Mouse (Mus musculus) adrenal gland, postnatal 14 days (tissue): ENCODE results near the gene Aurka. TPM values are rescaled to one million over a fixed set of nuclear protein-coding genes. Genes with fewer than 3 reads are reported as not detected.
A peak's percentile ranks its signal among the peaks of the same experiment; 100 is the strongest.

Experiments
- DNase-seq: peaks from one replicate; pipeline ENCODE4 v3.0.0; 2021; ENCODE audit warnings: mixed read lengths
- total RNA-seq: library from RNA; stranded (reverse); gene quantifications from 2 replicates; pipeline ENCODE4 v1.2.3, GENCODE M21; 2021

The Aurka gene
- total RNA-seq, 1 experiment from 2014 or later: 14.6 TPM

DNA sequence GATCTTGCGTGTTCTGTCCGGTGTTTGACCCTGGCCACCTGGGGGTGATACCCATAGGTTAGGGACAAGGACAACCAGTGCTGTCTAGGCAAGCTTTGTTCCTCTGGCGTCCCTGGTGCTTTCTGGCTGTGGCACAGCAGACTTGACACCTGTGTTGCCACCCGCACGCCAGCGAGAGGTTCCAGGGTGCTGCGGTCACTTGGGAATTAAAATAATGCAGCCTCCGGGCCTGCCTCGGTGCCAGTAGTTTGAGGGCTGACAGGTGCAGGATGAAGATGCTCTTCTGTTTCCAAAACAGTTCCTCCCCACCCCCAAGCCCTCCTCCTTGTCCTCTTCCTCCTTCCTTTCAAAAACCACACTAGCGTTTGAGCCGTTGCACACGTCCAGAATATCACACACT is 11.6 kb upstream of the Aurka start:
- no peak for DNase-seq

DNA sequence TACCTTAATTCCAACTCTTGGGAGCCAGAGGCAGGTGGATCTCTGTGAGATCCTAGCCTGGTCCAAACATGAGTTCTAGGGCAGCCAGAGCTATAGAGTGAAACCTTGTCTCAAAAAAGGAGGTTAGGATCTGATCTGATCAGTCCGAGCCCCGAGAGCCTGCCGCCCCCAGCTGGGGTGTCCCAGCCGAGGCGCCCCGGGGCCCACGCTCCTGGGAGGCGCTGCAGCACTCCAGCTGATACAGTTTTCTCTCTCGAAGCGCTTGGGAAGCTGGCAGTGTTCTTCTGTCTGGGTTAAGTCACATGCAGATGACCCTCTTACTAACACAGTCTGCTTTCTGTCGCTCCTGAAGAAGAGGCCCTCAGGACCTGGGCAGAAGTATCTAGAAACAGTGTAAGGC is 11.0 kb upstream of the Aurka start:
- DNase-seq: no peak

DNA sequence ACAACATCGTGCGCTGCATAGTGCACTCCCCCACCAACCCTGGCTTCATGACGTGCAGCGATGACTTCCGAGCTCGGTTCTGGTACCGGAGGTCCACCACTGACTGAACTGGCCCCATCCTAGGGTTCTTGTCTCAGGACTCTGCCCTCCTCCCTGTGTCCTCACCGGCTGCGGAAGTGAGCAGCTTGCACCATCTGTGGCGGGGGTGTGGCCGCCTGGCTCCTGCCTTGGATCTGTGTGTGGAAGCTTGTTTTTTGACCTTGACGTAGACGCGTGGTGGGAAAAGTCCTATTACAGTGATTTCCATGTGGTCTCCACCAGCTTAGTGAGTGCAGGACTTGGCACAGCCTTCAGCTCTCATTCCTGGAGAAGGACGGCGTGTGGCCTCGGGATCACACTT is 10.2 kb upstream of the Aurka start:
- peak; percentile 27 for DNase-seq

DNA sequence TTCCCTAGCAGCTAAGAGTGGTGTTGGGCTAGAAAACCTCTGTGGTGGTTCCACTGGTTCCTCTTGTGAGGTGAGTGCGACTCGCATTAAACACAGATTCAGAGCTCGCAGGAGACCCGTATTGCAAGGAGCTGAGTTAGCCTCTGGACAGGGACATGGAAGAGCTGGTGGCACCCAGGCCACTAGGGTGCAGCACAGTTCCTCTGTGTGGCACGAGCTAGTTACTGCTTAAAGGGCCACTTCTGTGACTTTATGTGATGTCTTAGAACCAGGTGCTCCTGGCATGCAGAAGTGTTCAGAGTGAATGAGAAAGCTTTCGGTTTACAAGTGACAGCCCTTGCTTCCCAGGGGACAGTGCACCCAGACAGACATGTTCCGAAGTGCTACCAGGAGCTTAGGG is 8.0 kb upstream of the Aurka start:
- DNase-seq: peak; percentile 66

DNA sequence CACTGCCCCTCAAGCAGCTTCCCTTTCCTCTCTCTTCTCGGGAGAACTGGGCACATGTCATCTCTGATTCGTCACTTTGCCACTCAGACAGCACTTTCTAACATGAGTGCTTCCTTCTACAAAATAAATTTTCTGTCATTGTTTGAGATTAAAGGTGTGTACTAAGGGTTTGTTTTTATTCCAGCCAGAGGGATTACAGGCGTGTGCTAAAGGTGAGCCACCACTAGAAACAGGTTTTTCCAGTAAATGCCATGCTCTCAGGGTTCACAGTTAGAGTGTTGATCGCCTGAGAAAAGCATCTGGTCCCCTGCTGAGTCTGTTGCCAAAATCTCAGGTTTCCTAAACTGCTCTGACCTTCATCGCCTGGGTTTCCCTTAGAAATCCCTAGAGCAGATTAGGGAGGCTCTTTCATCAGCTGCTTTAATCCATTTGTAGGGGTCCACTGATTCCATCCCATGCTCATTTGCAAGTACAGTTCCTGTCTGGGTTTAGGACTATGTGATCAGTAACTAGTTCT is 6.7 kb upstream of the Aurka start:
- no peak for DNase-seq

DNA sequence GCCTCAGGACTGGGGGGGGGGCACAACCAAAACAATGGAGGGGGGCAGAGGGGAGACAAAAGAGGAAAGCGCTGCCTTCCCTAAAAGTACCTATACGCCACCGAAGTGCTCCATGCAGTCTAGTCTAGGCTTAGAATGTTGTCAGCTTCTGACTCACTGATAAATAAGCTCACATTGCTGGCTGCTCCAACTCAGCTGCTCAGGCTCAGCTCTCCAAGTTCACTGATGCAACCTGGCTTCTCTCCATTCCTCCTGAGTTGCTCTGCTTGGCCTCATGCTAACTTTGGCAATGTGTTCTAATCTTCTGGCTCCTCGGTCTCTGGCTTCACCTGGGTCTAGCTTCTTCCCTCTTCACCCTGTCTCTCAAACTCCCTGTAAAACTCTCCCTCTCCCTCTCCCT is 6.2 kb upstream of the Aurka start:
- DNase-seq: peak; percentile 31

DNA sequence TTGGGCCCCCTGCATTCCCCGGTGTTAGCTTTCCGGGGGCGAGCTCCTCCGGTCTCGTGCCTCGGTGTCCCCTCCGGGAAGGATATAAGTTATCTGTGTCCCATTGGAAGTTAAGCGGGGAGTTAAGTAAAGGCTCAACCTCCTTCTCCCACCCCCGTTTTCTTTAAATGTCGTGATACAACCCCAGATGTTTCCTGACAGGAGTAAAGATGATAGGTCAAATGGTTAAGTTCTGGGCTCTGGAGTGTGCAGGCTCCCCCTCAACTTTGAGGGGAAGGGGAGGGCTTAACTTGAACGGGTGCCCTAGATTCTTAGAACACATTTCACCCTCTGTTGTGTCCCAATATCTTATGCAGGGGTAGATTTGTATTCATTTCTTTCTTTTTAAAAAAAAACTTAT is 923 bp upstream of the Aurka start:
- no peak for DNase-seq

DNA sequence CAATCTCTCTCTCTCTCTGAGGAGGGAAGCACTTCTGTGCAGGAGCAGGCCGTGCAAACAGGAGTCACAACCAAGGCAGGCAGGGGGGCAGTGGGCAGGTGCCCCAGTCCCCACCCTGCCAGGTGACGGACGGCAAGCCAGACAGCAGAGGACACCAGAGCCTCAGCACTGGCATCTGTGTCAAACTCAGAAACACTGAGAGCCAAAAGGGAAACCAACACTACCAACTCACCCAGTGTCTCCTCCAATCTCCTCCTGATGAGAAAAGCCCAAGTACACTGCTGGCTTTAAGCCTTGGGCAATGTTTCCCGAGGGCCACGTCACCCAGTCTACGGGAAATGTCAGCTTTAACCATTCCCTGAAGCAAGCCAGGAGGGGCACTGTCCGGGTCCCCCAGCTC is 7.2 kb downstream of the Aurka start:
- no peak for DNase-seq

DNA sequence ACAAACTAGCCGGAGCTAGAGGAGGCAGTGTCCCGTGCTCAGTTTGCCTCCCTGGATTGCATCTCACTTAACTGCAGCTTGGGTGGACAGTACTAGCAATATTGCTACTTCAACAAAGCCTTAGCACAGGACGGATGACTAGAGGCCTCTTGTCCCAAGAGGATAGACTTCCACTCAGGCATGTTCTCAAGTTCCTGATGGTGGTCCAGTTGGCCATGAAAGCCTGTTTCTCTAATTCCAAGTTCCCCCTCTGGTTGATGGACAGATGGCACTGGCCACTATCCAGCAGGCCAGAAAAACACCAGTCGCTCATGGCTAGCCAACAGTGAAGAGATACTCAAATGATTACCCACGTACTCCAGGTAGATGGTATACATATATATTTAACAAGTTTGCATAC is 14.5 kb downstream of the Aurka start:
- no peak for DNase-seq

DNA sequence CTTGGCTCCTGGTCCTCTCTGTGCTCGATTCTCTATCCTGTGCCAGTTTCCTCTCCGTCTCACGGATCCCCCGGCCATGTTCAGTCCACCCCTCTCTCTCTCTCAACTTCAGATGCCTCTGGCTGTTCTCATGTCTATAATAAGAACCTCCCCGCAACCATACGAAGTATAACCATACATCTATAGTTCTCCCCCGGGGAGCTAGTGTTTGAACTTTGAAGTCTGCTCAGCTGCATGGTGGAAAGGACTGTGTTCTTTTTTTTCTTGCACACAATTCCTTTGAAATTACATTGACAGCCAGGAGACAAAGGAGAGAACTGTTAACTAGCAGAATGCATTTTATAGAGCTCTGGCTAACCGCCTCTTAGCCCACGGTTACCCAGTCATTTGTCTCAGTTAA is 15.6 kb downstream of the Aurka start:
- DNase-seq: no peak

DNA sequence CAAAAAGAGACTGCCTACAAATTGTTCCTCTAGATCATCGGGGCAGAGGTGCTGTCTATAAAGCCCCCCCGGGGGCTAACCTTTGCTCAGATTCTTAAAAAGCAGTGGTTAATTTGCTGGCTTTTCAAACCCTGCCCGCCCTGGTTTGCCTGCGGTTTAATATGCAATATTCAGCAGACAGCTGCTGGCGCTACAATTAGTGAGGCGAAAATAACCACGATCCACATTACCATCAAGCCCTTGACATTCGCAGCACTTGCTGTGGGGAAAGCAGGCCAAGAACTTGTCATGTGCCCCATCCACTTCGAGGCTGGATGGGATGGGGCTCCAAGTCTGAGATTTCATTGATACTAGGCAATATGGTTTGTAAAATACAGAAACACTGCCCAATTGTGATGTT is 17.1 kb downstream of the Aurka start:
- DNase-seq: no peak

DNA sequence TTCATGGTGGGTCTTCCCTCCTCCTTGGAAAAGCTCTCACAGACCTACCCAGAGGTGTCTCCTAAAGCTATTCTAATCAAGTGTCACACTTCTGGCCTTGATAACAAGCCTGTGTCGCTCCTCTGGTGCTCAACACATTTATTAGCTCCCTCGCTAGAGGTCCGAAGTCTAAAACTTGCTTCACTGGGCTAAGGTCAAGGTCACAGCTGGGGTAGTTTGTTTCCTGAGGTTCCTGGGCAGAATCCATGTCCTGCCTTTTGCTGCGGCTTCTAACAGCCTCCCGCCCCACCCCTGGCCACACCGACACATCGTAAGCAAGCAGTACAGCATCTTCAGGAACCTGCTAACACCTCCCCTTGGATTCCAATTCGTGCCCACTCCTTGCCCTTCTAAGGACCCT is 19.6 kb downstream of the Aurka start:
- DNase-seq: no peak

DNA sequence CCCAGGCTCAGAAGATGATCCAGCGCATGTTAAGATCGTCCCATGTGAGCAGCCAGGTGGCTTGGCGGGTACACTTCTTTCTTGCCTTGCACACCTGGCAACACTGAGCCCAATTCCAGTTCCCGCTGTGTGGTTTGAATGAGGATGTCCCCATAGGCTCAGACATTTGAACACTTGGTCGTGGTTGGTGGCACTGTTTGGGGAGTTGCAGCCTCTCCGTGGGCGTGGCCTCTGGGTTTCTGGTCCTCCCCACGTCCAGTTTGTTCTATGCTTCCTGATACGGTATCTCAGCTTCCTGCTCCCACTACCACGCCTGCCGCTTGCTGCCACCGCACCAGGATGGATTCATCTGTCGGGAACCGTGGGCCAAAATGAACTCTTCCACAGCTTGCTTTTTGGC is 20.6 kb downstream of the Aurka start:
- no peak for DNase-seq

DNA sequence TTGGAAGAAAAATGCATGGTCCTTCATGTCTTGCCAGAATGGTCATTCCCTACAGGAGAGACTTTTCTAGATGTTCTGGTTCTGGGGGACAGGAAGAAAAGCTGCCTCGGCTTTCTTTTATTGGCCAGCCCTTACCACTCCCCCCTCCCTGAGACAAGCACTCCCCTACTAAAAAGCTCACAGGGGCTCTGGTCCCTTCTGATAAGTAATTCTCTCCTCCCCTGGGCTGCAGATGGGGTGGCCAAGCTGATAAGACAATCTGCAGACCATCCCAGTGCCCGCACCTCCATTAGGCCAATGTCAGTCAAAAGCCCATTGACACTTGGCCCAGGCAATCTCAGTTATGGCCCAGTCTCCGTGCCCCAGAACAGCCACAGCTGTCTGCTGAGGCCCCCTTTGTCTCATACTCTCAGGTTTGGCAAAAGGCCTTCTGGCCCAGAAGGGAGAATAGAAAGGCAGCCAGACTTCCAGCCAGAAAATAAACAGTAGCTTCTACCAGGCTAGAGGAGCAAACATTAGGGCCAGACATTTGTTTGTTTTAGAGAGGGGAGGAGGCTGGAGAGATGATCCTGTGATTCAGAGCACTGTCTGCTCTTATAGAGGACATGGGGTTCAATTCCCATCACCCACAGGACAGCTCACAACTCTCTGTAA is 21.9 kb downstream of the Aurka start:
- DNase-seq: no peak

DNA sequence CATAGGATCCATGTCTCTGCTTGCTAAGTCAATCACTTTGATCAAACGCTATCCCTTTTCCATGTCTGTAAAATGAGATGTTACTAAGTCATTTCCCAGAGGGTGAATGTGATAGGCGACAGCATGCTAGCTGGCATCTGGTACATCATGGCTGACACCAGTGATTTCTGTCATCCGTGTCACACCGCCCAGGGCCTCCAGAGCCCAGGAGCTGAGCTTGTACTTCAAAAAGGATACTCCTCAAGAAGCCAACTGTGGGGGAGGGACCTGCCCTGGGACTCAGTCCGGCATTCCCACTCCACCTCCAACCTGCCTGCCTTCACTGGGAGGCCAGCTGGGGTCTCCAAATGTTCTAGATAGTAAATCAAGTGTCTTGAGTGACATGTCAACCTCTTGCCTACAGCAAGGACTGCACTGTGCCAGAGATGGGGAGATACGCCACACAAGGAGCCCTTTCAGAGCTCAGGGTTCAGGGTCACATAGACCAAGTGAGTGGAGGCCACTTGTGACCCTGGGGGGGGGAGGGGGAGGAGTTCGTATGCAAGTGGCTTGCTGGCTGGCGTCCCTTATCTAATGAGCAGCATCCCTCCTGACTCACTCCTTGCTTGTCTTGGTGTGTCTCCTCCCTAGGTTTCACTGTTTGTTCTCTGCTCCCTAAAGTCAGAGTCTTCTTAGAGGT is 23.3 kb downstream of the Aurka start:
- peak; percentile 64 for DNase-seq

DNA sequence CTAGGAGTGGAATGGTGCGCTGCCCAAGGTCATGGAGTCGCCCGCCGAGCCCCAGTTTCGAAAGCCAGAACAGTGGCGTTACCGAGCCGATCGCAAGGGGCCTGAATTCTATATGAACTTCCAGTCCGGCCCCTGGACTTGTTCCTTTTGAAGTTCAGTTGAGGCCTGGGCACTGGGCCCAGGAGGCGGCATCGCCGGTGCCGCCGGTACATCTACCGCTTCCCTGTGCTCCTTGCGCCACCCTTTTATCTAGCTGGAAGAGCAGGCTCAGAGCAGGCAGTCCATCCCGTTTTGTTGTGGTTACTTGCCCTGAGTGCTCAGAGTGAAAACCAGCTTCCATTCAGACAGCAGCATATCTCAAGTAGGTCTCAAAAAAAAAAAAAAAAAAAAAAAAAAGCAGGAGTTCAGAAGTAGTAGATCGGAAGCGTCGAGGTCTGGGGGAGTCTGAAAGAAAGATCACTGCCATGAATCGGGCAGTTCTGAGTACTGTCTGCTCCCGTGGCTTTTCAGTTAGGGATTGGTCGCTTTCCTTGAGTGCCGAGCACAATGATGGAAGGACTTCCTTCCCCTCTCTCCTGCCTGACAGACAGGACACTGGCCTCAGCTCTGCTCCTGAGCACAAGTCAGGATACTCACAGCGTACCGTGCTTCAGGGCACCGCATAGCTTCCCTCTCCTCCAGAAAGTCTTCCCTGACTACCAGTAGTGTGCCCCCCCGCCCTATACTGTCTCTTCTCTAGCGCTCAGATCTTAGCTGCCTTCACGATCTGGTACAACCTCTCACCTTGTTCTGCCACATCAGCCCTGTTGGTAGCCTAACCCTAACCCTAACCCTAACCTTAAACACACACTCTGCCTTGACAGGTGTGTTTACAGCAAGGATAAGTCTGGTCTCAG is 24.1 kb downstream of the Aurka start:
- peak; percentile 70 for DNase-seq

DNA sequence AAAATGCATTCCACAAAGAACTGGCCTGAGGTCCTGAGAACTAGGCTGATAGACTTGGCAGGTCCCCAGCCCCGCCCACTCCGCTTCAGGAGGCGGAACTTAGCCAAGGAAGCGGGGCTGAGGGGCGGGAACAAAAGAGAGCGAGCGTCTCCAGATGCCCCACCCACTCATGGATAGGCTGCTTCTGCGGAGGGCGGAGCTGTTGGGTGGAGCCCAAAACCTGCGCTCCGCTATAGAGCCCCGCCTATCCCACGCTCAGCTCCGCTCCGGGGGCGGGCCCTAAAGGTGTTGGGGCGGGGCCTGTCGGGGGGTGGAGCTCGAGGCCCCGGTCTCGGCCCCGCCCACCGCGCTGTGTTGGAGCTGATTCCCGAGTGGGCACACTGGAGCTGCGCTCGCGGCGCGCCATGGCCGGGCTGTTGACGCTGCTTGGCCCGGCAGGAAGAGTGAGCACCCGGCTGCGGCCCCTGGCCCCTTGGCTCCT is 25.0 kb downstream of the Aurka start, which contains the start of gene Fam210b:
Gene Fam210b, plus strand, starts transcription at position 308 of the 481 bp plus-strand sequence.
- peak; percentile 98 for DNase-seq

DNA sequence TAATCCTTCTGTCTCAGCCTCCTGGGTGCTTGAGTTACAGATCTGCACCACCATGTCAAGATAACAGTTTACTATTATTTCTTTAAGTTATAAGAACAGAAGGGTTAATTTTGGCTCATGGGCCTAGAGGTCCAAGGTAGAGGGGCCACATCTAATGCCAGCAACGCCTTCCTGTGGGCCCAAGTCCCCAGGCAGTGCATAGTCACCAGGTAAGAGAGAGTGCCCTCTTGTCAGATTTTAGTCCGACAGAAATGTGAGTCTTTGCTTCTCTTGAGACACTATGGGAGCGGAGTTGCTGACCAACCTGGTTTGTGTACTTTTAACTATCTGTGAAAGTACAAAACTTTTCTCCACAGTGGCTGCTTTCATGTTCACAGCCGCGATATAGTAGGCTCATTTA is 25.7 kb downstream of the Aurka start:
- DNase-seq: no peak

DNA sequence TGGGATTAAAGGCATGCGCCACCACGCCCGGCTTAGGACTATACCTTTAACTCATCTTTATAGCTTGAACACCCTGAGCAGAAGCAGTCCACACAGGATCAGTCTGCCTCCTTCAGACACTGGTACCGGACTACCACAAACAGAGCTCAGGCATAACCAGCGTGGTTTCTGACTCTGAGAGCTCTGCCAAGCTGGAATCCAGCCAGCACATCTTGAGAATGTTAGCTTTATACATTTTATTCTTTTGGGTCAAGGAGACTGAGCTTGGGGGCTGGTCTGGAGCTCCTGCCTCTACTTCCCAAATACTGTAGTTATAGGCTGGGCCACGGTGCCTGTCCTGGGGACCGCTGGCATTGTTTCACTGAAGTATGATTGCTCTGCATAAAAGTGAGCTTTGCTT is 26.6 kb downstream of the Aurka start:
- peak; percentile 25 for DNase-seq

DNA sequence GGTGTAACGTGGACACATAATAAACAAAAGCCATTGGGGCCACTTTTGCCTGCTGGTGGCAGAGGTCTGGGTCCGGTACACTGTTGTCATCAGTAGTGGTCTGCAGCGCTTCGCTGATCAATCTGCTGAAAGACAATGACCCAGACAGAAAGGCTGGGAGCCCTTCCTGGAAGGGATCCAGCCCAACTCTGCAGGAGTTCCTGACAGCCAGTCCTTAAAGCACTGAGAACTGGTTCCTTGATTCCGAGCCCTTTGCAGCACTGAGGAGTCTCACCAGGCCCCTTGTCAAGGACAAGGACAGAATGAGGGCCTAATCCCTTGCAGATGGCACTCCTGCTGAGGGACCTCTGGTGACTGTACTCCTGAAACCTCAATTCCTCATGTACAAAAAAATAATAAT is 28.7 kb downstream of the Aurka start:
- no peak for DNase-seq

DNA sequence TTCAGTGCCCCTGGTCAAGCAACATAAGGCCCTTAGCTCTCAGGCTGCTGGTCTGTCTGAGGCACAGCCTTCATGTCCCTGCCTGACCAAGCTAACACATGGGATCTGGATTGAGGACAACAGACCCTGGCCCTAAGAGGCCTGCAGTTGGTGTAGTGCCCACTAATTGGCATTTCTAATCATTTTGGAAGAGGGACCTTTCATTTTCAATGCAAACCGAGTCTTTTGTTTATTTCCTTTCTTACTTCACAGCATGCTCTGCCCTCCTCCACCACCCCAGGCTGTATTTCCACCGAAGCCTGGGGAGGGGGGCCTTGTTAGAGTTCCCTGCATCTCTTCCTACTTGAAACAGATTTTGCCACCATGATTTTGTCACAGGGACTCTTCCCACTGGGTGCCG is 29.4 kb downstream of the Aurka start:
- no peak for DNase-seq

DNA sequence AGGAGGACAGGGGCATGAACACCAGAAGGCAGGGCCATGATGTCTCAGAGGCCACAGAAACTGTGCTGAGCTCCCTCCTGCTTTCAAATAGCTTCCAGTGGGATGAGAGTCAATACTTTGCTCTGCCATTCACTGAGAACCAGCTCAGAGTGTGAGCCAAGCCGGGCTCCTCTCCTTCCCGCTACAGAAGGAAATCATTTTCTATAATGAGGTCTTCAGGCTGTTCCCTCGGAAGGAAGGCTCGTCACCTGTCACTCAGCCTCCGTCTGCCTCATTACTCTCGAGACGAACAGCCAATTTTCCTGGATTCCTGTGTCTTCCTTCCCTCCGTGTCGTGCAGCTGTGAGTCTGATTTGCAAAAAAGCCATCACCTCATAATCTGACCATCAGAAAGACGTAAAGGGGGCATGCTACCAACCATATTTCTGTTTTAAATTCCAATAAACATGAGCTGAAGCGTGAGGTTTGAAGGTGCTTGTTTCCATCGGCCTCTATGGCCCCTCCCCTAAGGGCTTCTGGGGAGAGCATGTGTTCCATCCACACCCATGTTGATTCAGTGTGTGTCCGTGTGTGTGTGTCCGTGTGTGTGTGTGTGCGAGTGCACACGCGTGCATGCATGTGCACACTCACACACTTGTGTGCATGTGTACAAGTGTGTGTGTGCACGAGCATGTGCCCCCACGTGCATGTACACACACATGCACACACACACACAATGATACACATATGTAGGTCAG is 32.0 kb downstream of the Aurka start:
- DNase-seq: no peak
